Comparison of ENCODE assay signal across 13 mouse cellular contexts in genomic region chr7:126655695-126656094, GRCm38 (mm10). TPM values are rescaled to one million over a fixed set of nuclear protein-coding genes. Genes with fewer than 3 reads are reported as not detected.
DNase-seq lines count a peak whose midpoint lies in the region; ATAC-seq lines count a peak whose summit lies in the region.
"Had no signal": no experiment of that assay in that cellular context is flagged by ENCODE, and none has a peak within 500 bp of the region (broad histone marks: within the 10 kb centered on the region; RNA-seq: fewer than 3 reads in every experiment).

No protein-coding gene starts in this region.

- no peak overlapping the region for H3K4me2 ChIP-seq in kidney, embryonic 15.5 days
- H3K4me2 ChIP-seq in midbrain, embryonic 16.5 days (ENCODE audit: low read length): no peak overlapping the region
- H3K4me2 ChIP-seq: intestine, embryonic 15.5 days; limb, embryonic 12.5 days; midbrain, embryonic 12.5 days had no signal

- WGBS in kidney, embryonic 15.5 days: 82% methylated on average over 3 of the region's 3 CpGs
- 96% methylated on average over 3 of the region's 3 CpGs for whole genome bisulfite sequencing in midbrain, embryonic 16.5 days

- H3K9me3 ChIP-seq in kidney, embryonic 15.5 days (replicated peaks): no peaks in the 10 kb centered on the region
- H3K9me3 ChIP-seq in midbrain, embryonic 16.5 days (replicated peaks; ENCODE audit: control insufficient read depth, low read length, poor library complexity, severe bottlenecking): no peaks in the 10 kb centered on the region
- H3K9me3 ChIP-seq: intestine, embryonic 15.5 days; limb, embryonic 12.5 days; midbrain, embryonic 12.5 days had no signal

- no peak overlapping the region for H3K9ac ChIP-seq in kidney, embryonic 15.5 days
- no peak overlapping the region for H3K9ac ChIP-seq in midbrain, embryonic 16.5 days (ENCODE audit: low read depth, low read length)
- H3K9ac ChIP-seq: intestine, embryonic 15.5 days; limb, embryonic 12.5 days; midbrain, embryonic 12.5 days had no signal

- no peak overlapping the region for H3K4me3 ChIP-seq in kidney, embryonic 15.5 days (replicated peaks)
- H3K4me3 ChIP-seq in midbrain, embryonic 16.5 days (ENCODE audit: low read depth, low read length): no peak overlapping the region
- H3K4me3 ChIP-seq: intestine, embryonic 15.5 days; limb, embryonic 12.5 days; midbrain, embryonic 12.5 days had no signal

- H3K27ac ChIP-seq in kidney, embryonic 15.5 days: peak overlapping the region; percentile 71
- no peak overlapping the region for H3K27ac ChIP-seq in midbrain, embryonic 16.5 days (ENCODE audit: low read length)
- H3K27ac ChIP-seq: intestine, embryonic 15.5 days; limb, embryonic 12.5 days; midbrain, embryonic 12.5 days had no signal

- H3K4me1 ChIP-seq in kidney, embryonic 15.5 days: 0 out of 2 replicates have a peak, but pooled peaks cover 1% of the 10 kb centered on the region
- H3K4me1 ChIP-seq in midbrain, embryonic 16.5 days (ENCODE audit: control insufficient read depth, insufficient read depth, low read length): no peaks in the 10 kb centered on the region
- H3K4me1 ChIP-seq: limb, embryonic 12.5 days; midbrain, embryonic 12.5 days had no signal

- no peaks in the 10 kb centered on the region; the same call in 1 of the 2 replicates for H3K36me3 ChIP-seq in kidney, embryonic 15.5 days
- no peaks in the 10 kb centered on the region for H3K36me3 ChIP-seq in midbrain, embryonic 16.5 days (ENCODE audit: control insufficient read depth, insufficient read depth, low read length)
- H3K36me3 ChIP-seq: intestine, embryonic 15.5 days; limb, embryonic 12.5 days; midbrain, embryonic 12.5 days had no signal

- ATAC-seq in kidney, embryonic 15.5 days (replicated peaks; ENCODE audit: low FRiP score): no peak
- ATAC-seq in CD4-positive, CD25-positive, alpha-beta regulatory T cell, adult 4 months: peak; percentile 92
- peak; percentile 88 for ATAC-seq in megakaryocyte progenitor cell, adult 5-6 weeks (replicated peaks; ENCODE audit: poor library complexity)
- no peak for ATAC-seq in midbrain, embryonic 16.5 days
- ATAC-seq: forebrain, embryonic 16.5 days; intestine, embryonic 15.5 days had no signal

- no peak for DNase-seq in kidney, postnatal 36 days
- peak; percentile 84 for DNase-seq in induced T-regulatory cell, adult 2 months (ENCODE audit: low read depth)
- no peak for DNase-seq in ovary, postnatal 36 days (ENCODE audit: low spot score)
- DNase-seq in cerebellum, postnatal 25 days: no peak
- DNase-seq: cerebellum, adult 2 months had no signal

- H3K27me3 ChIP-seq in kidney, embryonic 15.5 days: no peaks in the 10 kb centered on the region
- H3K27me3 ChIP-seq in midbrain, embryonic 16.5 days (ENCODE audit: control insufficient read depth, insufficient read depth, low read depth, low read length): no peaks in the 10 kb centered on the region
- H3K27me3 ChIP-seq: intestine, embryonic 15.5 days; limb, embryonic 12.5 days; midbrain, embryonic 12.5 days had no signal

RNA-seq across cellular contexts. Expression of gene Sgf29, which starts 6.6 kb away (rescaled TPM):
- 48.2 and 55.0 TPM in 2 replicates for polyA plus RNA-seq in kidney, embryonic 15.5 days (2015; fragmentation: Nextera tagmentation; extraction: Ambion mirVana)
- 100 to 1,000 TPM in 1 of 2 experiments, 10 to 100 TPM in 1; 93.1 to 113 TPM for polyA plus RNA-seq in CD4-positive, CD25-positive, alpha-beta regulatory T cell, adult 4 months (2017; shearing (Covaris generic))
- total RNA-seq in megakaryocyte progenitor cell, adult 5-6 weeks (2015): 65.7 and 74.6 TPM in 2 replicates
- total RNA-seq in megakaryocyte progenitor cell, adult 5-6 weeks (2017): 40.1 and 52.5 TPM in 2 replicates
- polyA plus RNA-seq in midbrain, embryonic 16.5 days (2015; fragmentation: Nextera tagmentation; extraction: Ambion mirVana): 50.1 and 56.9 TPM in 2 replicates

RNA-seq across cellular contexts. Expression of gene Sult1a1, which starts 20.5 kb away (rescaled TPM):
- polyA plus RNA-seq in kidney, embryonic 15.5 days (2015; fragmentation: Nextera tagmentation; extraction: Ambion mirVana): 6.2 and 8.3 TPM in 2 replicates
- polyA plus RNA-seq in CD4-positive, CD25-positive, alpha-beta regulatory T cell, adult 4 months (2017; shearing (Covaris generic)): 1 to 10 TPM in 1 of 2 experiments, under 1 TPM in 1; 0.82 to 1.3 TPM
- 1.7 and 3.2 TPM in 2 replicates for total RNA-seq in megakaryocyte progenitor cell, adult 5-6 weeks (2015)
- total RNA-seq in megakaryocyte progenitor cell, adult 5-6 weeks (2017): 1.0 and 3.6 TPM in 2 replicates
- 7.6 and 8.5 TPM in 2 replicates for polyA plus RNA-seq in midbrain, embryonic 16.5 days (2015; fragmentation: Nextera tagmentation; extraction: Ambion mirVana)

RNA-seq across cellular contexts. Expression of gene Nupr1, which starts 25.0 kb away (rescaled TPM):
- polyA plus RNA-seq in kidney, embryonic 15.5 days (2015; fragmentation: Nextera tagmentation; extraction: Ambion mirVana): 9.7 and 13.6 TPM in 2 replicates
- polyA plus RNA-seq in CD4-positive, CD25-positive, alpha-beta regulatory T cell, adult 4 months (2017; shearing (Covaris generic)): under 1 TPM in 1 of 2 experiments, not detected in 1; 0.42 TPM
- 0.17 and 1.6 TPM in 2 replicates for total RNA-seq in megakaryocyte progenitor cell, adult 5-6 weeks (2015)
- total RNA-seq in megakaryocyte progenitor cell, adult 5-6 weeks (2017): 0.92 and 1.3 TPM in 2 replicates
- 6.1 and 9.5 TPM in 2 replicates for polyA plus RNA-seq in midbrain, embryonic 16.5 days (2015; fragmentation: Nextera tagmentation; extraction: Ambion mirVana)

RNA-seq across cellular contexts. Expression of gene Bola2, which starts 39.5 kb away (rescaled TPM):
- 144 and 146 TPM in 2 replicates for polyA plus RNA-seq in kidney, embryonic 15.5 days (2015; fragmentation: Nextera tagmentation; extraction: Ambion mirVana)
- polyA plus RNA-seq in CD4-positive, CD25-positive, alpha-beta regulatory T cell, adult 4 months (2017; shearing (Covaris generic)): 100 to 1,000 TPM in 1 of 2 experiments, 10 to 100 TPM in 1; 82.6 to 175 TPM
- 89.8 and 95.2 TPM in 2 replicates for total RNA-seq in megakaryocyte progenitor cell, adult 5-6 weeks (2015)
- total RNA-seq in megakaryocyte progenitor cell, adult 5-6 weeks (2017): 168 and 218 TPM in 2 replicates
- polyA plus RNA-seq in midbrain, embryonic 16.5 days (2015; fragmentation: Nextera tagmentation; extraction: Ambion mirVana): 113 and 120 TPM in 2 replicates

RNA-seq across cellular contexts. Expression of gene Slx1b, which starts 39.9 kb away (rescaled TPM):
- 12.9 and 13.1 TPM in 2 replicates for polyA plus RNA-seq in kidney, embryonic 15.5 days (2015; fragmentation: Nextera tagmentation; extraction: Ambion mirVana)
- polyA plus RNA-seq in CD4-positive, CD25-positive, alpha-beta regulatory T cell, adult 4 months (2017; shearing (Covaris generic)): 10 to 100 TPM; 10.6 to 21.4 TPM
- 4.2 and 4.8 TPM in 2 replicates for total RNA-seq in megakaryocyte progenitor cell, adult 5-6 weeks (2015)
- total RNA-seq in megakaryocyte progenitor cell, adult 5-6 weeks (2017): 4.6 and 4.7 TPM in 2 replicates
- polyA plus RNA-seq in midbrain, embryonic 16.5 days (2015; fragmentation: Nextera tagmentation; extraction: Ambion mirVana): 16.8 and 17.3 TPM in 2 replicates

Comparison
In these comparisons a context has a peak if more than half of its experiments do, and no peak if none do; other contexts are left out.
1. ATAC-seq: peak in CD4-positive, CD25-positive, alpha-beta regulatory T cell, adult 4 months (single experiment) and megakaryocyte progenitor cell, adult 5-6 weeks (single experiment); none in kidney, embryonic 15.5 days (single experiment) and midbrain, embryonic 16.5 days (single experiment).